Mouse (Mus musculus): Measurements from ENCODE around the gene Gm13287. TPM values are rescaled to one million over a fixed set of nuclear protein-coding genes. Genes with fewer than 3 reads are reported as not detected.

The Gm13287 gene
- polyA plus RNA-seq, 1 experiment from 2014 or later = not detected

- Histone ChIP-seq H3K4me2 (replicated peaks; ENCODE audit: low read depth, low read length) (no peak overlapping the region), H3K36me3 (ENCODE audit: control insufficient read depth, insufficient read depth, low read length) (no peaks in the 10 kb centered on the region), H3K4me1 (replicated peaks; ENCODE audit: control insufficient read depth, insufficient read depth, low read length) (no peaks in the 10 kb centered on the region), H3K27me3 (ENCODE audit: control insufficient read depth, insufficient read depth, low read length) (no peaks in the 10 kb centered on the region), H3K9me3 (ENCODE audit: control insufficient read depth, low read length) (no peaks in the 10 kb centered on the region), H3K4me3 (ENCODE audit: low read depth, low read length) (no peak overlapping the region), H3K27ac (ENCODE audit: low read depth, low read length) (no peak overlapping the region), H3K9ac (ENCODE audit: low read depth, low read length) (no peak overlapping the region)
- no peak for ATAC-seq (ENCODE audit: low FRiP score)
- WGBS = 46% methylated on average over 4 of the region's 4 CpGs
- no peak for DNase-seq (ENCODE audit: low spot score)
Observed at GRCm38 (mm10) chr4:88851026-88851763, 48.1 kb downstream of the Gm13287 start.

Other genes with a start within 250 kb of the Gm13287 start
- not detected in 2 replicates for gene Ifna15, start 245.0 kb upstream of the Gm13287 start, polyA plus RNA-seq (2014; fragmentation: Nextera tagmentation; extraction: Ambion mirVana)
- not detected in 2 replicates for gene Ifna14, start 231.5 kb upstream of the Gm13287 start, polyA plus RNA-seq (2014; fragmentation: Nextera tagmentation; extraction: Ambion mirVana)
- not detected in 2 replicates for gene Ifna9, start 210.9 kb upstream of the Gm13287 start, polyA plus RNA-seq (2014; fragmentation: Nextera tagmentation; extraction: Ambion mirVana)
- not detected in 2 replicates for gene Ifna12, start 199.9 kb upstream of the Gm13287 start, polyA plus RNA-seq (2014; fragmentation: Nextera tagmentation; extraction: Ambion mirVana)
- gene C87499, start 168.8 kb upstream of the Gm13287 start, polyA plus RNA-seq (2014; fragmentation: Nextera tagmentation; extraction: Ambion mirVana) = not detected in 2 replicates
- gene Ifna13, start 158.8 kb upstream of the Gm13287 start, polyA plus RNA-seq (2014; fragmentation: Nextera tagmentation; extraction: Ambion mirVana) = not detected in 2 replicates
- gene Ifna16, start 126.3 kb upstream of the Gm13287 start, polyA plus RNA-seq (2014; fragmentation: Nextera tagmentation; extraction: Ambion mirVana) = not detected in 2 replicates
- not detected in 2 replicates for gene Ifna2, start 119.3 kb upstream of the Gm13287 start, polyA plus RNA-seq (2014; fragmentation: Nextera tagmentation; extraction: Ambion mirVana)
- gene Ifnab, start 111.9 kb upstream of the Gm13287 start, polyA plus RNA-seq (2014; fragmentation: Nextera tagmentation; extraction: Ambion mirVana) = not detected in 2 replicates
- gene Gm26566, start 81.4 kb upstream of the Gm13287 start, polyA plus RNA-seq (2014; fragmentation: Nextera tagmentation; extraction: Ambion mirVana) = 0.77 and 1.2 TPM in 2 replicates
- gene Klhl9, start 80.8 kb upstream of the Gm13287 start, polyA plus RNA-seq (2014; fragmentation: Nextera tagmentation; extraction: Ambion mirVana) = 136 and 150 TPM in 2 replicates
- not detected in 2 replicates for gene Gm13271, start 48.4 kb upstream of the Gm13287 start, polyA plus RNA-seq (2014; fragmentation: Nextera tagmentation; extraction: Ambion mirVana)
- 0.20 and 0.32 TPM in 2 replicates for gene Gm13283, start 43.1 kb upstream of the Gm13287 start, polyA plus RNA-seq (2014; fragmentation: Nextera tagmentation; extraction: Ambion mirVana)
- gene Gm13290, start 29.4 kb upstream of the Gm13287 start, polyA plus RNA-seq (2014; fragmentation: Nextera tagmentation; extraction: Ambion mirVana) = not detected in 2 replicates
- not detected in 2 replicates for gene Gm13289, start 26.3 kb upstream of the Gm13287 start, polyA plus RNA-seq (2014; fragmentation: Nextera tagmentation; extraction: Ambion mirVana)
- gene Gm13272, start 23.4 kb upstream of the Gm13287 start, polyA plus RNA-seq (2014; fragmentation: Nextera tagmentation; extraction: Ambion mirVana) = not detected in 2 replicates
- gene Ifnz, start 21.1 kb upstream of the Gm13287 start, polyA plus RNA-seq (2014; fragmentation: Nextera tagmentation; extraction: Ambion mirVana) = not detected in 2 replicates
- gene Gm13276, start 17.5 kb upstream of the Gm13287 start, polyA plus RNA-seq (2014; fragmentation: Nextera tagmentation; extraction: Ambion mirVana) = not detected in 2 replicates
- not detected in 2 replicates for gene Gm13277, start 14.6 kb upstream of the Gm13287 start, polyA plus RNA-seq (2014; fragmentation: Nextera tagmentation; extraction: Ambion mirVana)
- gene Gm13278, start 11.7 kb upstream of the Gm13287 start, polyA plus RNA-seq (2014; fragmentation: Nextera tagmentation; extraction: Ambion mirVana) = not detected in 2 replicates
- not detected in 2 replicates for gene Gm13275, start 8.8 kb upstream of the Gm13287 start, polyA plus RNA-seq (2014; fragmentation: Nextera tagmentation; extraction: Ambion mirVana)
- gene Gm13279, start 5.9 kb upstream of the Gm13287 start, polyA plus RNA-seq (2014; fragmentation: Nextera tagmentation; extraction: Ambion mirVana) = not detected in 2 replicates
- gene Gm13285, start 3.6 kb upstream of the Gm13287 start, polyA plus RNA-seq (2014; fragmentation: Nextera tagmentation; extraction: Ambion mirVana) = 0.40 and 0.82 TPM in 2 replicates
- not detected in 2 replicates for gene Gm13288, start 2.3 kb downstream of the Gm13287 start, polyA plus RNA-seq (2014; fragmentation: Nextera tagmentation; extraction: Ambion mirVana)
- gene Ifna7, start 13.0 kb downstream of the Gm13287 start, polyA plus RNA-seq (2014; fragmentation: Nextera tagmentation; extraction: Ambion mirVana) = not detected in 2 replicates
- gene Ifna11, start 16.7 kb downstream of the Gm13287 start, polyA plus RNA-seq (2014; fragmentation: Nextera tagmentation; extraction: Ambion mirVana) = not detected in 2 replicates
- not detected in 2 replicates for gene Ifna6, start 24.2 kb downstream of the Gm13287 start, polyA plus RNA-seq (2014; fragmentation: Nextera tagmentation; extraction: Ambion mirVana)
- gene Ifna5, start 32.3 kb downstream of the Gm13287 start, polyA plus RNA-seq (2014; fragmentation: Nextera tagmentation; extraction: Ambion mirVana) = not detected in 2 replicates
- gene Ifna4, start 38.6 kb downstream of the Gm13287 start, polyA plus RNA-seq (2014; fragmentation: Nextera tagmentation; extraction: Ambion mirVana) = not detected in 2 replicates
- gene Ifna1, start 46.8 kb downstream of the Gm13287 start, polyA plus RNA-seq (2014; fragmentation: Nextera tagmentation; extraction: Ambion mirVana) = not detected in 2 replicates
- gene Ifne, start 76.9 kb downstream of the Gm13287 start, polyA plus RNA-seq (2014; fragmentation: Nextera tagmentation; extraction: Ambion mirVana) = not detected in 2 replicates